Mouse (Mus musculus): Measurements from ENCODE around the gene Ncor2.

DNA sequence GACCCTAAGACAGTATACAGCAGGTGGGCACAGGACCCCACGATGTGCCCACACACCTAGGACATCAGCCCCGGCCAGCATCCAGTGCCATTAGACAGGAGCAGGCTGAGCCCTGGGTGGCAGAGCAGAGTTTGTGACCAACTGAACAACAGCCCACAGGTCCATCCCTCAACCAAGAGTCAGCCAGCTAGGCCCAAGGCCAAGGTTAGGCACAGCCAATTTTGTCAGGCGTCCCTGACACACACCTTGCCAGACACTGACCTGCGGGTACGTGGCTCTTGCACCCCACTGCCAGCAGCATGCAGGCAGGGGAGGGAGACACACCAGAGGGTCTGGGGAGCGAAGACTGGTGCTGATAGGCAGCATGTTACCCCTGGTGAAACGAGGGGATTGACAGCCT lies 57.0 kb downstream of the Ncor2 start:
- TF ChIP-seq ZC3H11A (IDR thresholded peaks at IDR 0.05; ENCODE audit: low read depth, low read length), result no peak
- TF ChIP-seq CTCF (IDR thresholded peaks at IDR 0.05 in 2 of 3, conservative IDR thresholded peaks at IDR 0.05 in 1 of 3; ENCODE audit: control insufficient read depth in 1 of 3, insufficient read depth in 1 of 3, low read depth in 2 of 3, low read length in 3 of 3, poor library complexity in 1 of 3, severe bottlenecking in 1 of 3), result no peak
- no peak for TF ChIP-seq SMC3 (IDR thresholded peaks at IDR 0.05; ENCODE audit: low read depth, low read length)
- no peak for TF ChIP-seq CHD2 (IDR thresholded peaks at IDR 0.05; ENCODE audit: low read length)
- TF ChIP-seq USF2 (IDR thresholded peaks at IDR 0.05; ENCODE audit: borderline replicate concordance in 1 of 2, insufficient read depth in 1 of 2, low read depth in 1 of 2, low read length in 2 of 2), result no peak
